In genomic region chr11:5443511-5444233, GRCm38 (mm10) we compare ENCODE assay signal across 8 mouse cellular contexts. TPM values are rescaled to one million over a fixed set of nuclear protein-coding genes. Genes with fewer than 3 reads are reported as not detected.
DNase-seq lines count a peak whose midpoint lies in the region; ATAC-seq and TF ChIP-seq lines count a peak whose summit lies in the region.

No protein-coding gene starts in this region.

- H3K4me2 ChIP-seq in forebrain, postnatal 0 days (ENCODE audit: low read depth) = peak overlapping the region; percentile 98
- H3K4me2 ChIP-seq in hindbrain, postnatal 0 days (ENCODE audit: low read depth, low read length) = peak overlapping the region; percentile 96
- peak overlapping the region; percentile 100 for H3K4me2 ChIP-seq in liver, embryonic 13.5 days
- peak overlapping the region; percentile 91 for H3K4me2 ChIP-seq in neural tube, embryonic 14.5 days (ENCODE audit: low read depth, low read length)

- 1% methylated on average over 38 of the region's 38 CpGs for WGBS in forebrain, postnatal 0 days
- under 1% methylated on average over 38 of the region's 38 CpGs for WGBS in hindbrain, postnatal 0 days
- 2% methylated on average over 38 of the region's 38 CpGs for WGBS in liver, embryonic 13.5 days (ENCODE audit: insufficient replicate concordance)
- WGBS in neural tube, embryonic 14.5 days = under 1% methylated on average over 32 of the region's 38 CpGs

- peaks cover 15% of the 10 kb centered on the region for H3K4me1 ChIP-seq in forebrain, postnatal 0 days (ENCODE audit: insufficient read depth)
- H3K4me1 ChIP-seq in hindbrain, postnatal 0 days (ENCODE audit: insufficient read depth, low read length) = peaks cover 15% of the 10 kb centered on the region; the same call in 1 of the 2 replicates
- H3K4me1 ChIP-seq in liver, embryonic 13.5 days (replicated peaks) = peaks cover 46% of the 10 kb centered on the region
- H3K4me1 ChIP-seq in neural tube, embryonic 14.5 days (ENCODE audit: control insufficient read depth, insufficient read depth, low read length) = peaks cover 16% of the 10 kb centered on the region

- no peaks in the 10 kb centered on the region for H3K9me3 ChIP-seq in forebrain, postnatal 0 days (ENCODE audit: low read length)
- no peaks in the 10 kb centered on the region for H3K9me3 ChIP-seq in hindbrain, postnatal 0 days (ENCODE audit: low read length)
- H3K9me3 ChIP-seq in liver, embryonic 13.5 days (replicated peaks) = no peaks in the 10 kb centered on the region
- H3K9me3 ChIP-seq in neural tube, embryonic 14.5 days (ENCODE audit: control insufficient read depth, low read length) = no peaks in the 10 kb centered on the region

- no peak overlapping the region for H3K27ac ChIP-seq in forebrain, postnatal 0 days (ENCODE audit: low read depth, low read length)
- peak overlapping the region; percentile 79; the same call in 1 of the 2 replicates for H3K27ac ChIP-seq in hindbrain, postnatal 0 days
- H3K27ac ChIP-seq in liver, embryonic 13.5 days = peak overlapping the region; percentile 64; the same call in 1 of the 2 replicates
- H3K27ac ChIP-seq in neural tube, embryonic 14.5 days (ENCODE audit: low read depth, low read length) = 0 out of 2 replicates have a peak overlapping the region, but pooled peaks have one; percentile 34

- peak; percentile 20 for DNase-seq in right cerebral cortex, postnatal 14 days
- DNase-seq in right cerebral cortex, postnatal 36 days (ENCODE audit: low spot score in 2 of 2) = no peak
- peak; percentile 58 for DNase-seq in adrenal gland, postnatal 36 days
- peak; percentile 19 for DNase-seq in forebrain, postnatal 0 days
- DNase-seq in hindbrain, postnatal 0 days (ENCODE audit: low spot score) = peak; percentile 43
- peak; percentile 15 for DNase-seq in liver, embryonic 13.5 days

- no peaks in the 10 kb centered on the region for H3K36me3 ChIP-seq in forebrain, postnatal 0 days (ENCODE audit: insufficient read depth)
- H3K36me3 ChIP-seq in hindbrain, postnatal 0 days (ENCODE audit: insufficient read depth, low read length) = no peaks in the 10 kb centered on the region
- H3K36me3 ChIP-seq in liver, embryonic 13.5 days = no peaks in the 10 kb centered on the region
- no peaks in the 10 kb centered on the region for H3K36me3 ChIP-seq in neural tube, embryonic 14.5 days (ENCODE audit: control insufficient read depth, insufficient read depth, low read length)

- TF ChIP-seq CTCF in forebrain, postnatal 0 days (IDR thresholded peaks at IDR 0.05; ENCODE audit: low read depth) = no peak
- no peak for TF ChIP-seq CTCF in hindbrain, postnatal 0 days (IDR thresholded peaks at IDR 0.05; ENCODE audit: low read depth)

- ATAC-seq in forebrain, postnatal 0 days = 0 out of 2 replicates have a peak, but pooled peaks have one; percentile 19
- peak; percentile 8; the same call in 1 of the 2 replicates for ATAC-seq in hindbrain, postnatal 0 days
- ATAC-seq in liver, embryonic 13.5 days (ENCODE audit: low read depth) = no peak
- ATAC-seq in neural tube, embryonic 14.5 days (ENCODE audit: low read depth) = peak; percentile 23
- ATAC-seq in inflammation-experienced regulatory T-cells, adult 6 months = no peak

- peak overlapping the region; percentile 74 for H3K4me3 ChIP-seq in forebrain, postnatal 0 days (ENCODE audit: low read depth, low read length)
- peak overlapping the region; percentile 85 for H3K4me3 ChIP-seq in hindbrain, postnatal 0 days (ENCODE audit: low read length)
- H3K4me3 ChIP-seq in liver, embryonic 13.5 days (replicated peaks) = peak overlapping the region; percentile 82
- H3K4me3 ChIP-seq in neural tube, embryonic 14.5 days (ENCODE audit: low read depth, low read length) = peak overlapping the region; percentile 81

- peak overlapping the region; percentile 71 for H3K9ac ChIP-seq in forebrain, postnatal 0 days
- H3K9ac ChIP-seq in hindbrain, postnatal 0 days (replicated peaks; ENCODE audit: low read length) = peak overlapping the region; percentile 81
- H3K9ac ChIP-seq in liver, embryonic 13.5 days = peak overlapping the region; percentile 86
- peak overlapping the region; percentile 82 for H3K9ac ChIP-seq in neural tube, embryonic 14.5 days (replicated peaks; ENCODE audit: low read depth, low read length)

- H3K27me3 ChIP-seq in forebrain, postnatal 0 days (ENCODE audit: insufficient read depth, low read length) = no peaks in the 10 kb centered on the region
- no peaks in the 10 kb centered on the region for H3K27me3 ChIP-seq in hindbrain, postnatal 0 days (ENCODE audit: insufficient read depth, low read length)
- H3K27me3 ChIP-seq in liver, embryonic 13.5 days = peaks cover 17% of the 10 kb centered on the region
- no peaks in the 10 kb centered on the region for H3K27me3 ChIP-seq in neural tube, embryonic 14.5 days (ENCODE audit: control insufficient read depth, insufficient read depth, low read length)

RNA-seq across cellular contexts. Expression of gene Znrf3, which starts 1.0 kb away (rescaled TPM):
- total RNA-seq in adrenal gland, postnatal 36 days (2021) = 10 to 100 TPM; 28.8 to 35.8 TPM
- 7.5 and 9.1 TPM in 2 replicates for total RNA-seq in forebrain, postnatal 0 days (2014; rRNA removed)
- 4.6 and 8.3 TPM in 2 replicates for polyA plus RNA-seq in forebrain, postnatal 0 days (2015; fragmentation: Nextera tagmentation; extraction: Ambion mirVana)
- total RNA-seq in hindbrain, postnatal 0 days (2014; rRNA removed) = 13.6 and 17.1 TPM in 2 replicates
- 9.9 and 10.2 TPM in 2 replicates for polyA plus RNA-seq in hindbrain, postnatal 0 days (2015; fragmentation: Nextera tagmentation; extraction: Ambion mirVana)
- polyA plus RNA-seq in liver, embryonic 13.5 days (2015; fragmentation: Nextera tagmentation; extraction: Ambion mirVana) = 4.1 and 4.6 TPM in 2 replicates
- polyA plus RNA-seq in neural tube, embryonic 14.5 days (2014; fragmentation: Nextera tagmentation; extraction: Ambion mirVana) = 7.4 and 9.6 TPM in 2 replicates
- 10 to 100 TPM in 2 of 3 experiments, 1 to 10 TPM in 1; 3.3 to 19.8 (median 17.3) TPM for polyA plus RNA-seq in inflammation-experienced regulatory T-cells, adult 6 months (2017; shearing (Covaris generic))

Comparison
In these comparisons a context has a peak if more than half of its experiments do, and no peak if none do; other contexts are left out.
1. DNase-seq: peak in right cerebral cortex, postnatal 14 days (single experiment), adrenal gland, postnatal 36 days (2 of 2), forebrain, postnatal 0 days (single experiment), hindbrain, postnatal 0 days (single experiment) and liver, embryonic 13.5 days (single experiment); none in right cerebral cortex, postnatal 36 days (0 of 2).
2. ATAC-seq: peak in forebrain, postnatal 0 days (single experiment), hindbrain, postnatal 0 days (single experiment) and neural tube, embryonic 14.5 days (single experiment); none in liver, embryonic 13.5 days (single experiment) and inflammation-experienced regulatory T-cells, adult 6 months (single experiment).
3. Peak in every context shown above with its lines, with median percentiles within 50 percentile points of each other: H3K4me2 ChIP-seq, H3K4me3 ChIP-seq and H3K9ac ChIP-seq.